Mouse (Mus musculus): ENCODE results near the gene Serpina3j. TPM values are rescaled to one million over a fixed set of nuclear protein-coding genes. Genes with fewer than 3 reads are reported as not detected.
A peak's percentile ranks its signal among the peaks of the same experiment; 100 is the strongest.
"Not testable (repeated sequence)": the region's sequence is repeated elsewhere in the genome, so short reads cannot be mapped to it uniquely, and the experiment has no call there.

The Serpina3j gene
- total RNA-seq (2021): not detected
- long read RNA-seq, experiment 1, partial matches to known transcripts: 0 of 1 reads
- long read RNA-seq, experiment 1, other reads (novel, unspliced or antisense): 1 of 1 reads
- long read RNA-seq, experiment 2: 0 reads

- DNase-seq (ENCODE audit: low spot score in 2 of 2): no peak
Observed at GRCm38 (mm10) chr12:104314253-104314652, at the start of gene Serpina3j. Gene Serpina3j (plus strand): TSS chr12:104314553.

GRCm38 (mm10) chr12:104266374-104266773 is 48.0 kb upstream of the Serpina3j start:
- DNase-seq (ENCODE audit: low spot score in 2 of 2): no peak

- DNase-seq (ENCODE audit: low spot score in 2 of 2): no peak
Observed at GRCm38 (mm10) chr12:104278216-104279055, 35.9 kb upstream of the Serpina3j start.

- DNase-seq (ENCODE audit: low spot score in 2 of 2): no peak
Observed at GRCm38 (mm10) chr12:104279056-104279435, 35.3 kb upstream of the Serpina3j start.

- no peak for DNase-seq (ENCODE audit: low spot score in 2 of 2)
Observed at GRCm38 (mm10) chr12:104283380-104283779, 31.0 kb upstream of the Serpina3j start.

GRCm38 (mm10) chr12:104288336-104288735 is 26.0 kb upstream of the Serpina3j start:
- no peak for DNase-seq (ENCODE audit: low spot score in 2 of 2)

- DNase-seq (ENCODE audit: low spot score in 2 of 2): no peak
Observed at GRCm38 (mm10) chr12:104289872-104290271, 24.5 kb upstream of the Serpina3j start.

- no peak for DNase-seq (ENCODE audit: low spot score in 2 of 2)
Observed at GRCm38 (mm10) chr12:104293963-104294362, 20.4 kb upstream of the Serpina3j start.

- no peak for DNase-seq (ENCODE audit: low spot score in 2 of 2)
Observed at GRCm38 (mm10) chr12:104298049-104298448, 16.3 kb upstream of the Serpina3j start.

GRCm38 (mm10) chr12:104305991-104306390 is 8.4 kb upstream of the Serpina3j start:
- no peak for DNase-seq (ENCODE audit: low spot score in 2 of 2)

- DNase-seq (ENCODE audit: low spot score in 2 of 2): no peak
Observed at GRCm38 (mm10) chr12:104322454-104322853, 8.1 kb downstream of the Serpina3j start.

- DNase-seq (ENCODE audit: low spot score in 2 of 2): no peak
Observed at GRCm38 (mm10) chr12:104331701-104332100, 17.3 kb downstream of the Serpina3j start.

- DNase-seq (ENCODE audit: low spot score in 2 of 2): not testable (repeated sequence)
Observed at GRCm38 (mm10) chr12:104336873-104337272, 22.5 kb downstream of the Serpina3j start.

GRCm38 (mm10) chr12:104338226-104338625 is 23.9 kb downstream of the Serpina3j start, which contains the start of the genes Serpina3k and Serpina3m:
Gene Serpina3k (plus strand): TSS chr12:104338486.
Gene Serpina3m (plus strand): TSS chr12:104338486.
- DNase-seq (ENCODE audit: low spot score in 2 of 2): not testable (repeated sequence)

- DNase-seq (ENCODE audit: low spot score in 2 of 2): no peak
Observed at GRCm38 (mm10) chr12:104338705-104339104, 24.4 kb downstream of the Serpina3j start.

- DNase-seq (ENCODE audit: low spot score in 2 of 2): not testable (repeated sequence)
Observed at GRCm38 (mm10) chr12:104342489-104342888, 28.1 kb downstream of the Serpina3j start.

- DNase-seq (ENCODE audit: low spot score in 2 of 2): no peak
Observed at GRCm38 (mm10) chr12:104345181-104345580, 30.8 kb downstream of the Serpina3j start.

GRCm38 (mm10) chr12:104345707-104346106 is 31.4 kb downstream of the Serpina3j start:
- DNase-seq (ENCODE audit: low spot score in 2 of 2): no peak

GRCm38 (mm10) chr12:104347091-104347490 is 32.7 kb downstream of the Serpina3j start:
- no peak for DNase-seq (ENCODE audit: low spot score in 2 of 2)

- peak; percentile 18 to 26 for DNase-seq (ENCODE audit: low spot score in 2 of 2)
Observed at GRCm38 (mm10) chr12:104351812-104352211, 37.5 kb downstream of the Serpina3j start.

GRCm38 (mm10) chr12:104356006-104356405 is 41.7 kb downstream of the Serpina3j start:
- no peak for DNase-seq (ENCODE audit: low spot score in 2 of 2)

GRCm38 (mm10) chr12:104369986-104370385 is 55.6 kb downstream of the Serpina3j start:
- no peak for DNase-seq (ENCODE audit: low spot score in 2 of 2)
